In the genomic region with DNA sequence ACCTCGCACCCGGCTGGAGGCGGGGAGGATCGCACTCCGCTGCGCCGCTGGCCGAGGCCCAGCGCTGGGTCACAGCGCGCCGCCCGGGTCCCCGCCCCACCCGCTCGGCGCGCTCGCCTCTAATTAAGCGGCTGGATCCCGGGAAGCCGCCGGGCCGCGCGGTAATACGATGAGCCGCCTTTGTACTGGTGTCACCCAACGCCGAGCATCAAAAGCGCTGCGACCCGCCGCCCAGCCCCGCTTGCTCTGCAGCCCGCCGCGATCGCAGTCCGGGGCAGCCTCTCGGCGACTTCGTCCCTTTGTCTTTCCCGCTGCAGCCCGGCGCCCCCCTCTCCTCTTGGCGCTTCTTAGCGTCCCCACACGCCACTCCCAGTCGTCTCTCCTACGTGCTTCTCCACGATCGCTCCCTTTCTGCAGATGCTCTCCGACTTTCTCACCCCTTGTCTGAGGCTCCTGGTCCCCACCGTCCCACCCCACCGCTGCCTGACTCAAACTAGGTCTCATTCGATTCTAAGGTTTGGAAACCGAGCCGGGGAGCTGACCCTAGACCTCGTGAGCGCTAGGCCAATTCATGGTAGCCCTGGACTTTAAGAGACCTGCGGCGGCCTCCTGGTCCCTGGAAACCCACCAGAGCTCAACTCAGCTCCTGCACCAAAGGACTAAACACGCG, we compare ENCODE assay signal across 9 mouse cellular contexts. TPM values are rescaled to one million over a fixed set of nuclear protein-coding genes. Genes with fewer than 3 reads are reported as not detected.
A peak's percentile ranks its signal among the peaks of the same experiment; 100 is the strongest.
DNase-seq lines count a peak whose midpoint lies in the region; ATAC-seq and TF ChIP-seq lines count a peak whose summit lies in the region.
"Had no signal": no experiment of that assay in that cellular context is flagged by ENCODE, and none has a peak within 500 bp of the region (broad histone marks: within the 10 kb centered on the region; RNA-seq: fewer than 3 reads in every experiment).

No protein-coding gene starts in this region.

- no peaks in the 10 kb centered on the region for H3K9me3 ChIP-seq in forebrain, embryonic 16.5 days (ENCODE audit: control insufficient read depth, low read length)
- H3K9me3 ChIP-seq: liver, embryonic 15.5 days had no signal

- H3K27ac ChIP-seq in thymus, adult 2 months (ENCODE audit: control insufficient read depth, insufficient read depth, low read length) = no peak overlapping the region
- no peak overlapping the region for H3K27ac ChIP-seq in forebrain, embryonic 16.5 days (ENCODE audit: low read length)
- H3K27ac ChIP-seq: liver, embryonic 15.5 days had no signal

- intact Hi-C loops in left cerebral cortex, postnatal 4 days (cut with DNase I) = no loop called here

- no peaks in the 10 kb centered on the region for H3K36me3 ChIP-seq in thymus, adult 2 months (ENCODE audit: control insufficient read depth, insufficient read depth, low read length)
- no peaks in the 10 kb centered on the region for H3K36me3 ChIP-seq in forebrain, embryonic 16.5 days (ENCODE audit: control insufficient read depth, insufficient read depth)
- H3K36me3 ChIP-seq: liver, embryonic 15.5 days had no signal

- TF ChIP-seq POLR2A in thymus, adult 2 months (IDR thresholded peaks at IDR 0.05; ENCODE audit: control insufficient read depth, extremely low read depth, insufficient read depth, low read length, poor library complexity) = no peak

- peak; percentile 65 for ATAC-seq in forebrain, embryonic 16.5 days

- WGBS in thymus, adult 2 months = 5% methylated on average over 64 of the region's 65 CpGs
- under 1% methylated on average over 63 of the region's 65 CpGs for WGBS in forebrain, embryonic 16.5 days

- H3K4me2 ChIP-seq in forebrain, embryonic 16.5 days (ENCODE audit: low read length) = peak overlapping the region; percentile 51
- H3K4me2 ChIP-seq: liver, embryonic 15.5 days had no signal

- peak overlapping the region; percentile 16; the same call in 1 of the 2 replicates for H3K4me3 ChIP-seq in thymus, adult 2 months (ENCODE audit: control insufficient read depth, insufficient read depth, low read length)
- peak overlapping the region; percentile 37 for H3K4me3 ChIP-seq in forebrain, embryonic 16.5 days (replicated peaks; ENCODE audit: low read length)
- H3K4me3 ChIP-seq: liver, embryonic 15.5 days had no signal

- peaks cover 53% of the 10 kb centered on the region for H3K27me3 ChIP-seq in thymus, adult 2 months (ENCODE audit: control insufficient read depth, insufficient read depth, low read length)
- peaks cover 87% of the 10 kb centered on the region for H3K27me3 ChIP-seq in forebrain, embryonic 16.5 days (replicated peaks; ENCODE audit: control insufficient read depth, insufficient read depth, low read length)

- peaks cover 41% of the 10 kb centered on the region for H3K4me1 ChIP-seq in thymus, adult 2 months (replicated peaks; ENCODE audit: control insufficient read depth, insufficient read depth, low read length)
- H3K4me1 ChIP-seq in forebrain, embryonic 16.5 days (replicated peaks; ENCODE audit: control insufficient read depth, insufficient read depth, low read length) = peaks cover 34% of the 10 kb centered on the region
- H3K4me1 ChIP-seq: liver, embryonic 15.5 days had no signal

- DNase-seq in thymus, adult 2 months = no peak
- DNase-seq in thymus, postnatal 25 days = no peak
- peak; percentile 32 to 52 for DNase-seq in kidney, postnatal 4 days
- DNase-seq in retina, postnatal 7 days (ENCODE audit: low read depth, low spot score) = peak; percentile 46
- DNase-seq in natural killer cell, adult 2 months (ENCODE audit: low spot score in 2 of 2) = no peak
- no peak for DNase-seq in layer of hippocampus, postnatal 36 days
- no peak for DNase-seq in left cerebral cortex, postnatal 4 days

- H3K9ac ChIP-seq in forebrain, embryonic 16.5 days (replicated peaks; ENCODE audit: low read depth, low read length) = peak overlapping the region; percentile 37; the same call in 1 of the 2 replicates
- H3K9ac ChIP-seq: liver, embryonic 15.5 days had no signal

- no peak for TF ChIP-seq CTCF in thymus, adult 2 months (IDR thresholded peaks at IDR 0.05; ENCODE audit: borderline replicate concordance, control insufficient read depth, extremely low read depth, insufficient read depth, low read length, poor library complexity)

RNA-seq across cellular contexts. Expression of a gene that starts 11.7 kb away (rescaled TPM):
- polyA plus RNA-seq in thymus, adult 2 months (2012; rRNA removed) = 1.1 and 1.2 TPM in 2 replicates
- polyA plus RNA-seq in forebrain, embryonic 16.5 days (2015; fragmentation: Nextera tagmentation; extraction: Ambion mirVana) = 0.15 TPM in 1 of 2 replicates, not detected in the other
- under 1 TPM in 1 of 2 experiments, not detected in 1; 0.05 TPM for total RNA-seq in layer of hippocampus, postnatal 36 days (2021)
- under 1 TPM in 1 of 2 experiments, not detected in 1; 0.06 TPM for total RNA-seq in left cerebral cortex, postnatal 4 days (2021)

Comparison
In these comparisons a context has a peak if more than half of its experiments do, and no peak if none do; other contexts are left out.
1. DNase-seq: peak in kidney, postnatal 4 days (2 of 2) and retina, postnatal 7 days (single experiment); none in thymus, adult 2 months (single experiment), thymus, postnatal 25 days (single experiment), natural killer cell, adult 2 months (0 of 2), layer of hippocampus, postnatal 36 days (0 of 2) and left cerebral cortex, postnatal 4 days (single experiment).